Mouse (Mus musculus): Measurements from ENCODE around the gene Notch2.

DNA sequence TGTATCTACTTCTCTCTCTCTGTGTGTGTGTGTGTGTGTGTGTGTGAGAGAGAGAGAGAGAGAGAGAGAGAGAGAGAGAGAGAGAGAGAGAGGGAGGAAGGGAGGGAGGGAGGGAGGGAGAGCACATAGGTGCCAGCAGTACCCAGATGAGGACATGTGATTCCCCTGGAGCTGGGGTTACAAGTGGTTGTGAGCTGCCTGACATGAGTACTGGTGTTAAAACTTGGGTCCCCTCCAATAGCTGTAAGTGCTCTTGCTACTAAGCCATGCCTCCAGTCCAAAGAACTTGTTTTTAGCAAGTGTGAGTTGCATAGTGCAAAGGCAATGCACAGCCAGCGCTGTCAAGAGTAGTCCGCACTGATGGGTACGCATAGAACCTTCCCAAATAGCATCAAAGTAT, 26.2 kb upstream of the Notch2 start:
- TF ChIP-seq CTCF (IDR thresholded peaks at IDR 0.05; ENCODE audit: low read depth): no peak
- TF ChIP-seq EP300 (IDR thresholded peaks at IDR 0.05; ENCODE audit: low read depth): no peak
